Mouse (Mus musculus) neural tube, embryonic 13.5 days (tissue): ENCODE results near the gene Mfsd4a. TPM values are rescaled to one million over a fixed set of nuclear protein-coding genes. Genes with fewer than 3 reads are reported as not detected.

ENCODE experiments used
- ATAC-seq: fragments of 200-750 bp; cut with Nextera tagmentation; 2 replicates; pipeline ENCODE4 v1.8.0; 2017; ENCODE audit warnings: low read depth, mild to moderate bottlenecking, moderate TSS enrichment, moderate library complexity
- H3K27ac ChIP-seq: fragments of 300-500 bp; sonication (generic); replicated peaks from 2 replicates; pipeline ENCODE4 v1.5.1; 2015; ENCODE audit warnings: moderate library complexity, mild to moderate bottlenecking, inconsistent platforms
- H3K27me3 ChIP-seq: fragments of 300-500 bp; sonication (generic); 2 replicates; pipeline ENCODE4 v1.6.1; 2015; ENCODE audit warnings: mild to moderate bottlenecking, inconsistent platforms
- H3K36me3 ChIP-seq: fragments of 300-500 bp; sonication (generic); 2 replicates; pipeline ENCODE4 v1.6.1; 2015; ENCODE audit warnings: mild to moderate bottlenecking, inconsistent platforms
- H3K4me1 ChIP-seq: fragments of 300-500 bp; sonication (generic); replicated peaks from 2 replicates; pipeline ENCODE4 v1.6.1; 2015; ENCODE audit warnings: inconsistent platforms
- H3K4me2 ChIP-seq: fragments of 300-500 bp; sonication (generic); 2 replicates; pipeline ENCODE4 v1.6.1; 2015; ENCODE audit warnings: inconsistent platforms, mild to moderate bottlenecking, moderate library complexity
- H3K4me3 ChIP-seq: fragments of 300-500 bp; sonication (generic); 2 replicates; pipeline ENCODE4 v1.5.1; 2015; ENCODE audit warnings: mild to moderate bottlenecking, inconsistent platforms
- H3K9ac ChIP-seq: fragments of 300-500 bp; sonication (generic); 2 replicates; pipeline ENCODE4 v1.6.1; 2015; ENCODE audit warnings: moderate library complexity, mild to moderate bottlenecking, inconsistent platforms
- H3K9me3 ChIP-seq: fragments of 300-500 bp; sonication (generic); 2 replicates; pipeline ENCODE4 v1.6.1; 2016; ENCODE audit warnings: inconsistent platforms
- WGBS: fragments of 180-500 bp; shearing (Covaris S2); methylation state at CpG from one replicate; pipeline ENCODE4 v1.1.7; 2015; 5-methylcytosine and 5-hydroxymethylcytosine counted together
- polyA plus RNA-seq: library from polyadenylated mRNA; unstranded; fragments of >200 nt; fragmentation: Nextera tagmentation; extraction: Ambion mirVana; gene quantifications from 2 replicates; pipeline ENCODE4 v1.2.1, GENCODE M21; 2015

Mfsd4a gene
- 7.5 and 8.0 TPM in 2 replicates for polyA plus RNA-seq

DNA sequence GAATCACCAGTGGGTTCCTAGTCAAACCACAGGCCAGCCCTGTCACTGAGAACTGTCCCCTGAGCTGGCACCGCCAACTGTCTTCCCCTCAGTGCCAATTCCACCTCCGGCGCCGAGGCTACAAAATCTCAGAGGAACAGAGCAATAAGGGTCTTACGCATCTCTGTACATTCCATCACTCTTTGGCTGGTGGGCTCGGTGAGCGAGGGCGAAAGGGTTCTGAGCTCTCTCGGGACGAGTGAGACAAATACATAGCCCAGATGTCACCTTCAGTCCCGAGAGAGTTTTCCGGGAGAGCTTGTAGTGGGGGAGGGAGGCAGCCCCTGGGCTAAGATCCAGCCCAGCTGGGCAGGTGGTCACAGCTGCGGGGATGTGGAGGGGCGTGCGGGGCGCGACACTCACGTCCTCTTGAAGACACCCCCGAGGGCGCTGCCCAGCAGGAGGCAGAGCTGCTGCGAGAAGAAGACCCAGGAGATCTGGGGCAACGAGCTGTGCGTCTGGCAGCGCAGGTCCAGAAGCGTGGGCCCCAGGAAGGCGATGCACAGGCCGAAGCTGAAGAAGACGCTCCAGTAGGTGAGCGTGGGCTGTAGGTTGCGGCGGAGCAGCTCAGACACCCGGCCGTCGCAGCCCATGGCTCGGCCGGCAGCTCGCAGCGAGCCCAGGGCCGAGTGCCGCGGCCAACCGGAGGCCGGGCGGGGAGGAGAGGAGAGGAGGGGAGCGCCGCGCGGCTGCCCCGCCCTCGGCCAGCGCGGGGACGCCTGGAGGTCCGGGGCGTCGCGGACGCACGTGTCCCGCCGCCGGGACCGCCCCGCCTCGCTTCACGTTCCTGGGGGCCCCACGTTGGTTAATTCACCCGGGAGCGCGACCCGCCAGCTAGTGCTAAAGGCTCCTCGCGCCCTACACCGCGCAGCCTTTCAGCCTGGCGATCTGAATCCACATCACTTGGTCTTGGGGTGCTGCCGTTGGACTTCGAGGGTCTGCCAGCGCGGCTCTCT is at the start of gene Mfsd4a:
Gene Mfsd4a, minus strand, starts transcription at position 802 of the 995 bp plus-strand sequence.
- Histone ChIP-seq H3K4me1 (peaks cover 13% of the 10 kb centered on the region), H3K4me3 (peak within 1 kb of the TSS; percentile 48), H3K36me3 (no peaks in the 10 kb centered on the region), H3K9me3 (no peaks in the 10 kb centered on the region), H3K4me2 (peak within 1 kb of the TSS; percentile 94), H3K9ac (peak within 1 kb of the TSS; percentile 74), H3K27me3 (peaks cover 62% of the 10 kb centered on the region), H3K27ac (no peak within 1 kb of the TSS)
- WGBS = 2% methylated on average over 53 of the region's 80 CpGs
- ATAC-seq = peak; percentile 73

DNA sequence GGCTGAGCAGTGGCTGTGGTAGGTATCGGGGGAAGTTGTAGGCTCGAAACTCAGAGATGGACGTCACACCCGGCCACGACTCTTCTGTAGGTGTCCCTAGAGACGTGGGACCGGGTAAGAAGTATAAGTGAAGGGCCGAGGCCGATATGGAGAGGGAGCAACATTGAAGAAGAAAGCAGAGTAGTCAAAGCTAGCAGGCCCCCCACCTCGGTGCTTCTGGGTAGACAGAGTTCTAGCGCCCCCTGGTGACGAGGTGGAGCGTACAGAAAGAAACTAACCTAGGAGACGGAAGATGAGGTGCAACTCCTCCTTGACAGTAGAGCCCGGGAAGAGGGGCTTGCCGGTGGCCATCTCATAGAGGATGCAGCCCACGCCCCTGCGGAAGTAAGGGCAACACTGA is 48.7 kb upstream of the Mfsd4a start:
- Histone ChIP-seq H3K9me3 (no peaks in the 10 kb centered on the region), H3K4me2 (0 out of 2 replicates have a peak overlapping the region, but pooled peaks have one; percentile 2), H3K9ac (no peak overlapping the region), H3K36me3 (no peaks in the 10 kb centered on the region), H3K4me1 (no peaks in the 10 kb centered on the region; the same call in none of the 2 replicates), H3K4me3 (no peak overlapping the region), H3K27me3 (no peaks in the 10 kb centered on the region), H3K27ac (no peak overlapping the region)
- no peak for ATAC-seq
- WGBS = 35% methylated on average over 18 of the region's 18 CpGs

DNA sequence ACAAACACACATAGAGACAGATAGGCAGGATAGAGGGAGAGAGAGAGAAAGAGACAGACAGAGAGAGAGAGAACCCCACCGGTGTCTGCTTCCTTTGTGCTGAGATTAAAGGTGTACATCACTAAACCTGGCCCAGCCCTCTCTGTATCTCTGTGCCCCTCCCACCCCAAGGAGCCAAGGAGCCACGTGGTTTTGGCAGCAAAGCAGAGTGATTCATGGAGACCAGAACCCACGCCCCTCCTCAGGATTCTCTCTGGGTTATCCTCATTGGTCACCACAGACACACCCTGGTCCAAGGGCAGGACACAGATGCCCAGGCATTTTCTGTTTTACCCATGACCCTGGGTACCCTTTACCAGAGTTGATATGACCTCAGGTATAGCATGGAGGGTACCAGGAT is 45.2 kb upstream of the Mfsd4a start:
- Histone ChIP-seq H3K9me3 (no peaks in the 10 kb centered on the region), H3K4me3 (no peak overlapping the region), H3K27ac (no peak overlapping the region), H3K27me3 (no peaks in the 10 kb centered on the region), H3K36me3 (no peaks in the 10 kb centered on the region), H3K9ac (no peak overlapping the region), H3K4me2 (no peak overlapping the region), H3K4me1 (no peaks in the 10 kb centered on the region; the same call in 1 of the 2 replicates)
- no peak for ATAC-seq
- WGBS = 56% methylated on average over 3 of the region's 3 CpGs

- WGBS = 84% methylated on average over 8 of the region's 8 CpGs
- Histone ChIP-seq H3K27me3 (no peaks in the 10 kb centered on the region), H3K4me3 (no peak overlapping the region), H3K4me2 (no peak overlapping the region), H3K4me1 (no peaks in the 10 kb centered on the region; the same call in 1 of the 2 replicates), H3K27ac (no peak overlapping the region), H3K9me3 (no peaks in the 10 kb centered on the region), H3K36me3 (no peaks in the 10 kb centered on the region), H3K9ac (no peak overlapping the region)
- no peak for ATAC-seq
Observed at GRCm38 (mm10) chr1:132112426-132112825, 44.6 kb upstream of the Mfsd4a start.

GRCm38 (mm10) chr1:132111411-132111810 is 43.5 kb upstream of the Mfsd4a start:
- Histone ChIP-seq H3K9me3 (no peaks in the 10 kb centered on the region), H3K27ac (no peak overlapping the region), H3K9ac (no peak overlapping the region), H3K27me3 (no peaks in the 10 kb centered on the region), H3K36me3 (no peaks in the 10 kb centered on the region), H3K4me3 (no peak overlapping the region), H3K4me1 (no peaks in the 10 kb centered on the region), H3K4me2 (no peak overlapping the region)
- 67% methylated on average over 1 of the region's 1 CpGs for WGBS
- ATAC-seq = no peak

- H3K36me3 ChIP-seq = no peaks in the 10 kb centered on the region
Observed at GRCm38 (mm10) chr1:132109368-132109767, 41.5 kb upstream of the Mfsd4a start.

DNA sequence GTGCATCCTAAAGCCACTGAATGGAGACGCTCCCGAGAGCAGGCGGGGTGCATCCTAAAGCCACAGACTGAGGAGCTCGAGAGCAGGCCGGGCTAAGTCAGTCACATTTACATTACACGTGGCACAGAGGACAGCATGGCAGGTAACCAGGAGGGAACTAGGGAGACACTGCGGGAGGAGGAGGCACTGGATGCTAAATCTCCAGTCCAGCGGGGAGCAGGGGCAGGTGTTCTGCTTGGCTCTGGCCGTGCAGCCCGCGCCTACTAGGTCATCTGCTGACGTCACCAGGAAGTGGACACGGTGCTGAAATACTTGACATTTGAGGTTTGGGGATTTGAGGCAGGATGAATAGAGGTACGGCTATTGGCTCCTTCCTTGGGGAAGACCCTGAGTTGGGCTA is 36.5 kb upstream of the Mfsd4a start:
- Histone ChIP-seq H3K36me3 (no peaks in the 10 kb centered on the region), H3K4me2 (no peak overlapping the region), H3K27me3 (no peaks in the 10 kb centered on the region), H3K4me1 (no peaks in the 10 kb centered on the region), H3K9me3 (no peaks in the 10 kb centered on the region), H3K27ac (no peak overlapping the region), H3K4me3 (no peak overlapping the region), H3K9ac (no peak overlapping the region)
- no peak for ATAC-seq
- 75% methylated on average over 14 of the region's 14 CpGs for WGBS

More at GRCm38 (mm10) chr1:132109368-132109767, 41.5 kb upstream of the Mfsd4a start:
- Histone ChIP-seq H3K27ac (no peak overlapping the region), H3K4me3 (no peak overlapping the region), H3K9me3 (no peaks in the 10 kb centered on the region), H3K4me1 (no peaks in the 10 kb centered on the region), H3K27me3 (no peaks in the 10 kb centered on the region), H3K9ac (no peak overlapping the region), H3K4me2 (no peak overlapping the region)
- ATAC-seq = no peak
- WGBS = 78% methylated on average over 2 of the region's 2 CpGs

DNA sequence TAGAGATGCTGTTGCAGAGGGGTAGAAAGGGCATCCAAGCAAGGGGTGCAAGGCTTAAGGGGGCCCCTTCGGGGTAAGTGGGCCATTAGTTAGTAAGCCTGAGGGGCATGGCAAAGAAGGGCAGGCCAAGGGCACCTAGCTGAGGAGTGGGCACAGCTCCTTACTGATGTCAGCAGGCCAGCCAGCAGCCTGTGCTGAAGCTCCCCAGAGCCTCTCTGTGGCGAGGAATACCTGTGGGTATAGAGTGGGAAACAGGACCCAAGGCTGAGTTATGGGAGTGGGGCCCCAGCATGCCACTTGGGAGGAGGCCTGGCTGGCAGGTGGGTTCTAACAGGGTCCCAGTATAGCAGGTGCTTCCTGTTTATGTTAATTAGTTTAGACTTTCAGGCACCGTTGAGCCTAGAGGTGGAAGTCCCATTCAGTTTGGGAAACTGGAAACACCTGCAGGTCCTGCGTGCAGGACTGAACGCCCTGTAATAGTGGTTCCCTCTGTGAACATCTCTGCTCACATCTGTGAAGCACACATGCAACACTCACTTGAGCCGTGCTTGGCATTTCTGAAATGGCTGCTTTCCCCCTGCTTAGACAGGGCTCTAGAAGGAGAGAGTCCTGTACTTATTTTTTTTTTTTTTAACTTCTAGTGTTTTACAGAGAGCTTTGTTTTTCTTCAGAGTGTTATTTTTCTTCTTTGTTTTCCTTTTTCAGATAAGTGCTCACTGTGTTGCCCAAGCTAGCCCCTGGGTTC is 34.3 kb upstream of the Mfsd4a start:
- Histone ChIP-seq H3K9me3 (no peaks in the 10 kb centered on the region), H3K36me3 (no peaks in the 10 kb centered on the region)
- WGBS = 73% methylated on average over 6 of the region's 6 CpGs

GRCm38 (mm10) chr1:132099775-132100174 is 31.9 kb upstream of the Mfsd4a start:
- Histone ChIP-seq H3K27me3 (no peaks in the 10 kb centered on the region), H3K9ac (no peak overlapping the region), H3K9me3 (no peaks in the 10 kb centered on the region), H3K4me1 (no peaks in the 10 kb centered on the region), H3K27ac (no peak overlapping the region), H3K4me3 (no peak overlapping the region), H3K4me2 (no peak overlapping the region), H3K36me3 (no peaks in the 10 kb centered on the region)
- no peak for ATAC-seq
- WGBS = 79% methylated on average over 4 of the region's 4 CpGs

More for the DNA sequence above, 34.3 kb upstream of the Mfsd4a start:
- ATAC-seq = no peak
- Histone ChIP-seq H3K4me2 (no peak overlapping the region), H3K9ac (no peak overlapping the region), H3K4me1 (no peaks in the 10 kb centered on the region), H3K27ac (no peak overlapping the region), H3K27me3 (no peaks in the 10 kb centered on the region), H3K4me3 (no peak overlapping the region)

DNA sequence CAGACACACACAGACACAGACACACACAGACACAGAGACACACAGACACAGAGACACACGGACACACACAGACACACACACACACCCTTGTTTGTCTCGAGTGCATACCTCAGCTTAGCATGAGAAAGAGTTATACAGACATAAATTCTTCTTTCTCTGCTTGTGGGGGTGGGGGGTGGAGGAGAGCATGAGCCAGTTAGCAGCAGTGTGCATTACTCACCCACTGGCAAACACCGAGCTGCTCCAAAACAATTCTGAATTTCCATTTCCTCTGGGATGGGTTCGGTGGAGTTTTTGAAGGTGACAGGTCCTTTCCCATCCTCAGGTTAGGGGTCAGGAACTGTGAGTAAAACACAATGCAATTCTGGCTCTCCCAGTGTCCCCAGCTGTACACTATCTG is 31.2 kb upstream of the Mfsd4a start:
- no peak for ATAC-seq
- WGBS = 74% methylated on average over 4 of the region's 4 CpGs

DNA sequence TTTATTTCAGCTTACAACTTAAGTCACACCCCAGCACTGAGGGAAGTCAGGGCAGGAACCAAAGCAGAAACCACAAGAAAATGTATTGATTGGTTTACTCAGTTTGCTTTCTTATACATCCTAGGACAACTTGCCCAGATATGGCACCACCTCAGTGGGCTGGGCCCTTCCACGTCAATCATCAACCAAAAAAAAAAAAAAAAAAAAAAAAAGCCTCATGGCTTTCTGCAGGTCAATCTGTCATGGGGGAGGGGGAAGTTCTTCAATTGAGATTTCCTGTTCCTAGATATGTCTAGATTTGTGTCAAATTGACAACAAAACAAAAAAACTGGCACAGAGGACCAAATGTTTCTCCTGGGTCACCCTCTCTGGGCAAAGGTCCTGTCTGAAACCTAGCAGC is 30.2 kb upstream of the Mfsd4a start:
- no peaks in the 10 kb centered on the region for H3K36me3 ChIP-seq
- no peak overlapping the region for H3K9ac ChIP-seq
- no peak for ATAC-seq
- no peaks in the 10 kb centered on the region for H3K9me3 ChIP-seq
- H3K27me3 ChIP-seq = no peaks in the 10 kb centered on the region
- no peak overlapping the region for H3K4me3 ChIP-seq
- 70% methylated on average over 1 of the region's 1 CpGs for WGBS
- no peaks in the 10 kb centered on the region for H3K4me1 ChIP-seq
- no peak overlapping the region for H3K4me2 ChIP-seq
- no peak overlapping the region for H3K27ac ChIP-seq

More for the DNA sequence above, 31.2 kb upstream of the Mfsd4a start:
- no peaks in the 10 kb centered on the region for H3K36me3 ChIP-seq
- no peaks in the 10 kb centered on the region for H3K9me3 ChIP-seq
- H3K9ac ChIP-seq = no peak overlapping the region
- no peaks in the 10 kb centered on the region for H3K27me3 ChIP-seq
- H3K4me3 ChIP-seq = no peak overlapping the region
- no peak overlapping the region for H3K27ac ChIP-seq
- no peak overlapping the region for H3K4me2 ChIP-seq
- H3K4me1 ChIP-seq = no peaks in the 10 kb centered on the region

GRCm38 (mm10) chr1:132095356-132096004 is 27.6 kb upstream of the Mfsd4a start:
- Histone ChIP-seq H3K4me2 (no peak overlapping the region), H3K4me1 (no peaks in the 10 kb centered on the region), H3K36me3 (no peaks in the 10 kb centered on the region), H3K27ac (no peak overlapping the region), H3K27me3 (no peaks in the 10 kb centered on the region), H3K9me3 (no peaks in the 10 kb centered on the region), H3K4me3 (no peak overlapping the region), H3K9ac (no peak overlapping the region)
- ATAC-seq = no peak
- WGBS = 85% methylated on average over 11 of the region's 11 CpGs
